ENCODE assay signal across 9 mouse cellular contexts in the genomic region with DNA sequence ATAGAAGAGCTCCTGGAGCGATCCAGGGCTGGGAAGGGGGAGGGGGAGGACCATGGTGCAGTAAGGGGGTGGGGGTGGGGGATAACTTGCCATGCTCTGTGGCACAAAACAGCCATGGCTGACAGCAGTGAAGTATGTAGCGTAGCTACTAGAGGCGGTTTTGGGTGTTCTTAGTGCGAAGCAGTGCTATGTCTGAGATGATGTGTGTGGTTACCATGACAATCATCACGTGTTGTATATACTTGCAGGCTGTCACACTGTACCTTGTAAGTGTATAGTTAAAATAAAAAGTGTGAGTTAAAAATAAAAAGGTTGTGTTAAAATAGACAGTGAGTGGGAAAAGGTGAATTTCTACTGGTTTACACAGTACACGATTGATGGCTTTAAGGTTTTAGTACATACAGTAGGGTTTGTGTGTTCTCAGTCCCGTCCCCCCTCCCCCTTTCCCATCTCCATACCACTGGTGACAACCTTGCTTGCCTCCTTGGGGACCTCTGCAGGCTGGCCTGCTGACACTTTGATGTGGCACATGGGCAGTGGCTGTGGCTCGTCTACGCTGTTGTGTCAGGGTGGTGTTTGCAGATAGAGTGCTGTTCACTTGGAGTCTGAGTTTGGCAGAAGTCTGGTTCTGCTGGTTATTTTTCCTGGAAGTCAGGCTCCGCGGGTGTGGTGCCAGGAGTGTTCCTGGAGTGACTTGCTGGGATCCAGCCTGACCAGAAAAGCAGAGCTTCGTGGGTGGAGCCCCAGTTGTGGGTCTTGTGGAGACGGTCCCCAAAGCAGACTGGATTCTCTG. TPM values are rescaled to one million over a fixed set of nuclear protein-coding genes. Genes with fewer than 3 reads are reported as not detected.
A peak's percentile ranks its signal among the peaks of the same experiment; 100 is the strongest.
DNase-seq lines count a peak whose midpoint lies in the region; ATAC-seq lines count a peak whose summit lies in the region.
"Had no signal": no experiment of that assay in that cellular context is flagged by ENCODE, and none has a peak within 500 bp of the region (broad histone marks: within the 10 kb centered on the region; RNA-seq: fewer than 3 reads in every experiment).

No protein-coding gene starts in this region.

- H3K4me3 ChIP-seq in forebrain, embryonic 13.5 days, result no peak overlapping the region
- H3K4me3 ChIP-seq in limb, embryonic 10.5 days, result no peak overlapping the region
- H3K4me3 ChIP-seq in neural tube, embryonic 13.5 days, result no peak overlapping the region

- peak; percentile 93 for ATAC-seq in forebrain, embryonic 13.5 days
- peak; percentile 68 for ATAC-seq in neural tube, embryonic 13.5 days (ENCODE audit: low read depth)

- no peaks in the 10 kb centered on the region for H3K27me3 ChIP-seq in forebrain, embryonic 13.5 days
- no peaks in the 10 kb centered on the region for H3K27me3 ChIP-seq in limb, embryonic 10.5 days (ENCODE audit: low read depth, poor library complexity, severe bottlenecking)
- H3K27me3 ChIP-seq in neural tube, embryonic 13.5 days, result no peaks in the 10 kb centered on the region

- H3K27ac ChIP-seq in forebrain, embryonic 13.5 days, result no peak overlapping the region
- H3K27ac ChIP-seq in limb, embryonic 10.5 days, result peak overlapping the region; percentile 40; the same call in 1 of the 2 replicates
- no peak overlapping the region; the same call in 1 of the 2 replicates for H3K27ac ChIP-seq in neural tube, embryonic 13.5 days (replicated peaks)

- WGBS in forebrain, embryonic 13.5 days, result 70% methylated on average over 13 of the region's 13 CpGs
- WGBS in limb, embryonic 10.5 days, result 61% methylated on average over 13 of the region's 13 CpGs
- WGBS in neural tube, embryonic 13.5 days, result 59% methylated on average over 13 of the region's 13 CpGs

- H3K9me3 ChIP-seq in forebrain, embryonic 13.5 days (replicated peaks), result no peaks in the 10 kb centered on the region
- no peaks in the 10 kb centered on the region for H3K9me3 ChIP-seq in limb, embryonic 10.5 days (replicated peaks)
- H3K9me3 ChIP-seq in neural tube, embryonic 13.5 days, result no peaks in the 10 kb centered on the region
- H3K9me3 ChIP-seq: G1E had no signal

- H3K4me2 ChIP-seq in forebrain, embryonic 13.5 days, result no peak overlapping the region
- 0 out of 2 replicates have a peak overlapping the region, but pooled peaks have one; percentile 13 for H3K4me2 ChIP-seq in neural tube, embryonic 13.5 days

- intact Hi-C loops in left cerebral cortex, postnatal 36 days (cut with DNase I), result no loop called here
- intact Hi-C loops in left cerebral cortex, postnatal 4 days (cut with DNase I), result no loop called here
- intact Hi-C loops in heart, postnatal 14 days (cut with DNase I), result no loop called here

- H3K9ac ChIP-seq in forebrain, embryonic 13.5 days, result no peak overlapping the region
- H3K9ac ChIP-seq in neural tube, embryonic 13.5 days, result no peak overlapping the region

- peaks cover 35% of the 10 kb centered on the region for H3K4me1 ChIP-seq in forebrain, embryonic 13.5 days
- peaks cover 47% of the 10 kb centered on the region for H3K4me1 ChIP-seq in limb, embryonic 10.5 days
- H3K4me1 ChIP-seq in neural tube, embryonic 13.5 days (replicated peaks), result peaks cover 45% of the 10 kb centered on the region

- no peaks in the 10 kb centered on the region for H3K36me3 ChIP-seq in forebrain, embryonic 13.5 days (ENCODE audit: poor library complexity, severe bottlenecking)
- H3K36me3 ChIP-seq in limb, embryonic 10.5 days, result peaks cover 6% of the 10 kb centered on the region
- H3K36me3 ChIP-seq in neural tube, embryonic 13.5 days, result no peaks in the 10 kb centered on the region

- DNase-seq in left cerebral cortex, postnatal 36 days (ENCODE audit: low spot score in 2 of 2), result peak; percentile 13 to 18
- DNase-seq in left cerebral cortex, postnatal 4 days, result no peak
- DNase-seq in heart, postnatal 14 days, result peak; percentile 55 to 61
- DNase-seq in limb, embryonic 10.5 days (ENCODE audit: low spot score), result no peak
- DNase-seq in layer of hippocampus, adult 8-10 months (ENCODE audit: low spot score in 2 of 2), result no peak
- DNase-seq in spleen, postnatal 36 days (ENCODE audit: low spot score in 2 of 2), result no peak

RNA-seq across cellular contexts. Expression of gene Elovl5, which starts 21.8 kb away (rescaled TPM):
- total RNA-seq in left cerebral cortex, postnatal 36 days (2021), result 10 to 100 TPM; 62.2 to 68.7 TPM
- 10 to 100 TPM; 62.7 to 65.3 TPM for total RNA-seq in left cerebral cortex, postnatal 4 days (2021)
- 60.9 and 61.6 TPM in 2 replicates for polyA plus RNA-seq in forebrain, embryonic 13.5 days (2015; fragmentation: Nextera tagmentation; extraction: Ambion mirVana)
- 10 to 100 TPM; 44.9 to 54.1 TPM for total RNA-seq in heart, postnatal 14 days (2021)
- polyA plus RNA-seq in limb, embryonic 10.5 days (2016; fragmentation: Nextera tagmentation; extraction: Ambion mirVana), result 91.1 and 92.8 TPM in 2 replicates
- 62.6 and 68.3 TPM in 2 replicates for polyA plus RNA-seq in neural tube, embryonic 13.5 days (2015; fragmentation: Nextera tagmentation; extraction: Ambion mirVana)
- total RNA-seq in layer of hippocampus, adult 8-10 months (2022), result 10 to 100 TPM; 66.5 to 83.2 (median 75.9) TPM

Comparison
In these comparisons a context has a peak if more than half of its experiments do, and no peak if none do; other contexts are left out.
1. DNase-seq: peak in left cerebral cortex, postnatal 36 days (2 of 2) and heart, postnatal 14 days (2 of 2); none in left cerebral cortex, postnatal 4 days (single experiment), limb, embryonic 10.5 days (single experiment), layer of hippocampus, adult 8-10 months (0 of 2) and spleen, postnatal 36 days (0 of 2).